Mouse (Mus musculus): ENCODE results near the gene Sv2a.

DNA sequence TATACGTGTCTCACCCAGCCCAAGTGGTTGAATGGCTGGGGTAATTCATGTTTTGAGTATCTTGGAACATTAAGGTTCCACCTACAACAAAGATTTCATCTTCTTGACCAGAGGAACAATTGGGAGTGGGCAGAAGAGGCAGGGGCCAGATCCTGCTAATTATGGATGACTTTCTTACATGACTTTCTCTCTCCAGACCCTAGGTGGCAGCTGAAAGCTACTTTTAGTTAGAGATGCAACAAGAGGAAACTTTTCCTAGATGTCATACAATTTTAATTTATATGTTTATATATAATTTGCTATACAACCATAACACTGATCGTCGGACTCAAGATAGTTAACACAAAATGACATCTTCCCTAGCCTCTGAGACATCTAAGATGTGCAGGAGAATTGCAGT lies 26.9 kb downstream of the Sv2a start:
- TF ChIP-seq POLR2A (IDR thresholded peaks at IDR 0.05; ENCODE audit: insufficient read length, low read depth) (no peak), POLR2AphosphoS2 (IDR thresholded peaks at IDR 0.05; ENCODE audit: insufficient read length, low read depth) (no peak), USF1 (IDR thresholded peaks at IDR 0.05; ENCODE audit: low read depth) (no peak), MAX (IDR thresholded peaks at IDR 0.05; ENCODE audit: low read depth) (no peak), TCF3 (IDR thresholded peaks at IDR 0.05; ENCODE audit: insufficient read length, low read depth) (no peak), REST (IDR thresholded peaks at IDR 0.05; ENCODE audit: insufficient read depth, insufficient read length) (no peak), TCF12 (IDR thresholded peaks at IDR 0.05; ENCODE audit: insufficient read depth, poor library complexity, severe bottlenecking) (no peak), E2F4 (IDR thresholded peaks at IDR 0.05; ENCODE audit: insufficient read depth) (no peak), MYOD1 (IDR thresholded peaks at IDR 0.05; ENCODE audit: control insufficient read depth in 1 of 3, insufficient read length in 2 of 3, low read depth in 2 of 3) (no peak), SRF (IDR thresholded peaks at IDR 0.05; ENCODE audit: control insufficient read depth, insufficient read length, low read depth) (no peak), MYOG (IDR thresholded peaks at IDR 0.05; ENCODE audit: control insufficient read depth in 1 of 3, insufficient read depth in 1 of 3, insufficient read length in 2 of 3, low read depth in 2 of 3) (no peak)

Data from myocyte (in vitro differentiated cells).